Mouse (Mus musculus): ENCODE results near the gene Card6. TPM values are rescaled to one million over a fixed set of nuclear protein-coding genes. Genes with fewer than 3 reads are reported as not detected.
"Not testable (repeated sequence)": the region's sequence is repeated elsewhere in the genome, so short reads cannot be mapped to it uniquely, and the experiment has no call there.

Gene Card6
- polyA plus RNA-seq, 1 experiment = 0.70 TPM

- no peak for TF ChIP-seq CTCF (IDR thresholded peaks at IDR 0.05; ENCODE audit: borderline replicate concordance, extremely low read depth, insufficient read depth, insufficient read length)
- TF ChIP-seq POLR2A (IDR thresholded peaks at IDR 0.05; ENCODE audit: borderline replicate concordance, extremely low read depth, insufficient read depth, insufficient read length, poor library complexity, severe bottlenecking) = no peak
- DNase-seq (ENCODE audit: low read depth) = no peak
These were observed 34.4 kb upstream of the Card6 start for GRCm38 (mm10) chr15:5142714-5143113.

- TF ChIP-seq POLR2A (IDR thresholded peaks at IDR 0.05; ENCODE audit: borderline replicate concordance, extremely low read depth, insufficient read depth, insufficient read length, poor library complexity, severe bottlenecking) (no peak), CTCF (IDR thresholded peaks at IDR 0.05; ENCODE audit: borderline replicate concordance, extremely low read depth, insufficient read depth, insufficient read length) (no peak)
- DNase-seq (ENCODE audit: low read depth) = no peak
These were observed 33.7 kb upstream of the Card6 start for GRCm38 (mm10) chr15:5142047-5142446.

DNA sequence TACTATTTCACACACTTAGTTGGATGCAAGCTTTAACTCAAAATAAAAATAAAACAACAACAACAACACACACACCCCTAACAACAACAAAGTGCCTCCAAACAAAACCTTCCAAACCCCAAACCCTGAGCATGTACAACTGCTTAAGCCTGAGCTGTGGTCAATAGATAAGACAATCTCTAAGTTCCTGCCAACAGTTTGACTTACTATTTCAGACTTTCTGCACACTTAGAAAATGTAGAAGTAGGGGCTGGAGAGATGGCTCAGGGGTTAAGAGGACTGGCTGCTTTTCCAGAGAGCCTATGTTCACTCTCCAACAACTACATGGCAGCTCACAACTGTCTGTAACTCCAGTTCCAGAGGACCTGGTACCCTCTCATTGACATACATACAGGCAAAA, 32.0 kb upstream of the Card6 start:
- no peak for DNase-seq (ENCODE audit: low read depth)

GRCm38 (mm10) chr15:5139863-5140262, 31.5 kb upstream of the Card6 start:
- no peak for TF ChIP-seq CTCF (IDR thresholded peaks at IDR 0.05; ENCODE audit: borderline replicate concordance, extremely low read depth, insufficient read depth, insufficient read length)
- no peak for TF ChIP-seq POLR2A (IDR thresholded peaks at IDR 0.05; ENCODE audit: borderline replicate concordance, extremely low read depth, insufficient read depth, insufficient read length, poor library complexity, severe bottlenecking)
- no peak for DNase-seq (ENCODE audit: low read depth)

More for the DNA sequence above, 32.0 kb upstream of the Card6 start:
- no peak for TF ChIP-seq CTCF (IDR thresholded peaks at IDR 0.05; ENCODE audit: borderline replicate concordance, extremely low read depth, insufficient read depth, insufficient read length)
- TF ChIP-seq POLR2A (IDR thresholded peaks at IDR 0.05; ENCODE audit: borderline replicate concordance, extremely low read depth, insufficient read depth, insufficient read length, poor library complexity, severe bottlenecking) = no peak

GRCm38 (mm10) chr15:5139366-5139765, 31.0 kb upstream of the Card6 start:
- TF ChIP-seq CTCF (IDR thresholded peaks at IDR 0.05; ENCODE audit: borderline replicate concordance, extremely low read depth, insufficient read depth, insufficient read length) (no peak), POLR2A (IDR thresholded peaks at IDR 0.05; ENCODE audit: borderline replicate concordance, extremely low read depth, insufficient read depth, insufficient read length, poor library complexity, severe bottlenecking) (no peak)
- DNase-seq (ENCODE audit: low read depth) = no peak

GRCm38 (mm10) chr15:5138021-5138856, 29.9 kb upstream of the Card6 start:
- DNase-seq (ENCODE audit: low read depth) = peak; percentile 80
- TF ChIP-seq CTCF (IDR thresholded peaks at IDR 0.05; ENCODE audit: borderline replicate concordance, extremely low read depth, insufficient read depth, insufficient read length) (no peak), POLR2A (IDR thresholded peaks at IDR 0.05; ENCODE audit: borderline replicate concordance, extremely low read depth, insufficient read depth, insufficient read length, poor library complexity, severe bottlenecking) (no peak)

DNA sequence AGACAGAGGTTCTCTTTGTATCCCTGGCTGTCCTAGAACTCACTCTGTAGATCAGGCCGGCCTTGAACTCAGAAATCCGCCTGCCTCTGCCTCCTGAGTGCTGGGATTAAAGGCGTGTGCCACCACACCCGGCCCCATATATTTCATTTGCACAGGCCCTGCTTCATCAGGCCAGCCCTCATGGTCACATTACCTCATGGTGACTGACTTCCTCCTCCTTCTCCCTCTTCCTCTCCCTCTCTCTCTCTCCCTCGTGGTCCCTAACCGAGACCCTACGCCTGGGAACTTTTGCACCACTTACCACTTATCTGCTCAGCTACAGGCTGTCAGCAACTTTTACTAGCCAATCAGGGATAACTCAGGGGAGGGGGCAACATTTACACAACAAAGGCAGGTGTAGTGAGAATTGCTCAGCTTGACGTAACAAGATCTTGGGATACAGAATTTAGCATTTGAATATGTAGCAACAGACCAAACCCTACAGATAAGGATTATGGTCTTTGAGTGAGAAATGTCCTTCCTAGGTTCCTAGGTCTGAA, 26.7 kb upstream of the Card6 start:
- TF ChIP-seq POLR2A (IDR thresholded peaks at IDR 0.05; ENCODE audit: borderline replicate concordance, extremely low read depth, insufficient read depth, insufficient read length, poor library complexity, severe bottlenecking) = no peak
- no peak for TF ChIP-seq CTCF (IDR thresholded peaks at IDR 0.05; ENCODE audit: borderline replicate concordance, extremely low read depth, insufficient read depth, insufficient read length)
- no peak for DNase-seq (ENCODE audit: low read depth)

DNA sequence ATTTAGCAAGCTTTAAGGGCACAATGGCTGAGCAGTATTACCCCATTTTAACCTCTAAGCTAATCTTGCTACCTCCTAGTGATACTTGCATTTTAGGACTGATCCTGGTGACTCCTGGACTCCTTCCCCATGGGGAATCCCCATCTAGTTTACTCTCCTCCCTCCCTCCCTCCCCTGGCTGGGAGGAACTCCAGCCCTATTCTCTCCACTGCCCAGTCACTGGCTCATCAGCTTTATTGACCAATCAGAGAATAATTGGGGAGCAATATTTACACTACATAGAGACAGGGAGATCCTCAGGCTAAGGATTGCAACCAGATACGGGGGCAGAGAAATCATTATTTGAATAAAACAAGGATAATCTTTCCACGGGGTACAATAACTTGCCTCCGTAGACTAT, 25.8 kb upstream of the Card6 start:
- TF ChIP-seq CTCF (IDR thresholded peaks at IDR 0.05; ENCODE audit: borderline replicate concordance, extremely low read depth, insufficient read depth, insufficient read length) = no peak
- TF ChIP-seq POLR2A (IDR thresholded peaks at IDR 0.05; ENCODE audit: borderline replicate concordance, extremely low read depth, insufficient read depth, insufficient read length, poor library complexity, severe bottlenecking) = no peak
- DNase-seq (ENCODE audit: low read depth) = no peak

DNA sequence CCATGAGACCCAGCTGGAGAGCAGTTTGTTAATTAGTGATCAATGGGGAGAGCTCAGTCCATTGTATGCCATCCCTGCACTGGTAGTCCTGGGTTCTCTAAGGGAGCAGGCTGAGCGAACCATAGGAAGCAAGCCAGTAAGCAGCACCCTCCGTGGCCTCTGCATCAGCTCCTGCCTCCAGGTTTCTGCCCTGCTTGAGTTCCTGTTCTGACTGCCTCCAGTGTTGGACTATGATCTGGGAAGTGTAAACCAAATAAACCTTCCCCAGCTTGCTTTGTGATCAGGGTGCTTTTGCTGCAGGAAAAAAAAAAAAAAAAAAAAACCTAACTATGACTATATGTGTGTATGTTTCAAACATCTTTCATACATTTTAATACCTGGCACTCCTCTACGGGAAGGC, 25.0 kb upstream of the Card6 start:
- DNase-seq (ENCODE audit: low read depth) = no peak
- TF ChIP-seq POLR2A (IDR thresholded peaks at IDR 0.05; ENCODE audit: borderline replicate concordance, extremely low read depth, insufficient read depth, insufficient read length, poor library complexity, severe bottlenecking) = no peak
- TF ChIP-seq CTCF (IDR thresholded peaks at IDR 0.05; ENCODE audit: borderline replicate concordance, extremely low read depth, insufficient read depth, insufficient read length) = no peak

DNA sequence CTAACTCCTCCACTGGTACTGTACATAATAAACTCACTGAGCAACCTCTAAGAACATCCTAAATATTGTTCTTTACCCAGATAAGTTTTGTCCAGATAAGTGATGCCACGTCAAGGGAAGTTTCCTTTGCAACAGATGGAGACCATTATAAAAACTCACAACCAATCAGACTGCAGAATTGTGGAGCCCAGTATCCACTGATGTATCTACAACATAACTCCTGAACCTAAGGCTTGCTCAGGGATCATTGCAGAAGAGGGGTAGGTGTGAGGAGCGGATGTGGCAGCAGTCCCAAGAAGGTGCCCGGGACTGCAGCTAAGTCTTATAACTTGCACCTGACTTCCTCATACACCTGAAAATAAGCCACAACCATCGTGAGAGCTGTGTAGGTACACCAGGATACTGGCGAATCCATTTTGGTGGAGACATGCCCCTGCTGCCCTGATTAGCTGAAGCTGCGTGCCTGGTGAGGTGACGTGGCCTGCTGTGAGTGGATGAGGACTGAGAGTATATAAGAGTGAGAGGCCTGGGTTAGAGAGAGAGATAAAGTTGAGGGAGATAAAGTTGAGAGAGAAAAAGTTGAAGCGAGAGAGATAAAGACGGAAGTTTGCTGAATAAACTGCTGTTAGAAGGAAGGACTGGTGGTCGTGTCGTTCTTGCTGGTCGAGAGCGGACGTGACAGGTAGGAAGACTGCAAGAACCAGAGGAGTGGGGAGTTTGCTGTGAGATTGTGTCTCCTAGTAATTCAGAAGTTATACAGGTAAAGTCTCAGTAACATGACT, 22.7 kb upstream of the Card6 start:
- DNase-seq (ENCODE audit: low read depth) = not testable (repeated sequence)

DNA sequence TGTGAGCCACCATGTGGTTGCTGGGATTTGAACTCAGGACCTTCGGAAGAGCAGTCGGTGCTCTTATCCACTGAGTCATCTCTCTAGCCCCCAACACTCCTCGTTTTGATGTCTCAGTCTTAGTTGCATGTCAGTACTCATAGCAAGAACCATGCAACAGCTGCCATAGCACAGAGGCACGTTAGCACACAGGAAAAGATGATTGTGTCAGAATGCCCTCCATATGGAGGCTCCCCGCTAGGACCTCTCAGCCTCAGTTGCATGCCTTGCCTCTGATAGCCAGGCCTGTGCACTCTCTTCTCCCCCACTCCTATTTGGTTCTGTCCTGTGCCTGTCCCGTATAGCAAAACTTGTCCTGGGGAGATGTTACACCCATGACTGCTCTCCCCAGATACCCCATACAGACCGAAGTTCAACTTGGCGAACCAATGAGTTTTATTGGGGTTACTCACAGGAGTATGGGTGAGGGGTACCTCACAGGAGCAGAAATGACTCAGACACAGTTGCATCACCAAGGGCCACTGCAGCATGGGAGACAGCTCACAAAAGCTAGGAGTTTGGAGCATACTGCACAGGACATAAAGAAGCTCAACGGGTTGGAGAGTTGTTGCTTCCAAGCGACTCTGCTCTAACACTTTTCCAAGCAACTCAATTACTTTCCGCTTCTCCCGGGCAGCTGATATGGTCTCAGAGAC, 20.9 kb upstream of the Card6 start:
- no peak for TF ChIP-seq POLR2A (IDR thresholded peaks at IDR 0.05; ENCODE audit: borderline replicate concordance, extremely low read depth, insufficient read depth, insufficient read length, poor library complexity, severe bottlenecking)
- TF ChIP-seq CTCF (IDR thresholded peaks at IDR 0.05; ENCODE audit: borderline replicate concordance, extremely low read depth, insufficient read depth, insufficient read length) = no peak
- no peak for DNase-seq (ENCODE audit: low read depth)

All from brain, embryonic 14.5 days (tissue).